Mouse (Mus musculus) c-Kit-positive CD71-positive TER-119-positive erythroid progenitor cells, embryonic 14.5 days (primary cell): ENCODE results near the gene Itfg1.
"Not testable (repeated sequence)": the region's sequence is repeated elsewhere in the genome, so short reads cannot be mapped to it uniquely, and the experiment has no call there.

Source experiments
- DNase-seq: peaks from one replicate; pipeline ENCODE4 v3.0.0-alpha.2; 2013; ENCODE audit warnings: low spot score

Itfg1 gene

DNA sequence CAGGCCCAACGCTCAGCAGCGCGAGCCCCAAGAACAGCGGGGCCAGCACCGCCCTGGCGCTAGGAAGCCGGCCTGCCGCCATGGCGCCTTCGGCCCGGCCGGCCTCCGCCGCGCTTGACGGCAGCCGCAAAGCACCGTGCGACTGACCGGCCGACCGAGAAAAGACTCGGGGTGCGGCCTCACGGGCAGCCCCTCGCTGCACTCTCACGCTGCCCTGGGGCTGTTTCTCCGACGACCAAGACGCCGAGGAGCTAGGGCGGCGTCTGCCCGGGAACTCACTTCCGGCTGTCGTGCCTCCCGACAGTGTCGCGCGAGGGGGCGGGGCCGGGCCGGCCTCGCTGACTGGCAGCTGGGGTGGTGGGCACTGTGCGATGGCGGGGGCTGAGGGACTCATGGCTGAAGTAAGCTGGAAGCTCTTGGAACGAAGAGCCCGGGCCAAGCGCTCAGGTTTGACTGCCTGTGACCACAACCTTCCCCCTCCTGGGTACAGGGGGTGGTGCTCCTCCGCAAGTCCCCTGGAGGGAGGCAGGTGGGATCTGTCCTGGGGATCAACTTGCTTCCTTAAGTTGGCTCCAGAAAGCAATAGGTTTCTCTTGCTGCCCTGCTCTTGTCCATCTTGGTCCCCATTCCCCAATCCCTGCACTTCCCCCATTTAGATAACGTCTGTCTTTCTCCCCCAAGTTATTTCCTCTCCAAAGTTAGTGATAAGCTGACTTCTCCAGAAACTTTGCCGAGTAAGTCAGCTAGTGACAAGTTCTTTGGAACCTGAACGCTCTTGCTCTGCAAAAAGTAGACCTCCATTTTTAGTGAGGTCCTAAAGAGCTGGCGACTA, at the start of gene Itfg1, which contains the start of gene Phkb:
Gene Itfg1 (minus strand): TSS at position 265 of the 832 bp plus-strand sequence.
Gene Phkb (plus strand): TSS at position 303 of the 832 bp plus-strand sequence.
- DNase-seq = peak; percentile 79

DNA sequence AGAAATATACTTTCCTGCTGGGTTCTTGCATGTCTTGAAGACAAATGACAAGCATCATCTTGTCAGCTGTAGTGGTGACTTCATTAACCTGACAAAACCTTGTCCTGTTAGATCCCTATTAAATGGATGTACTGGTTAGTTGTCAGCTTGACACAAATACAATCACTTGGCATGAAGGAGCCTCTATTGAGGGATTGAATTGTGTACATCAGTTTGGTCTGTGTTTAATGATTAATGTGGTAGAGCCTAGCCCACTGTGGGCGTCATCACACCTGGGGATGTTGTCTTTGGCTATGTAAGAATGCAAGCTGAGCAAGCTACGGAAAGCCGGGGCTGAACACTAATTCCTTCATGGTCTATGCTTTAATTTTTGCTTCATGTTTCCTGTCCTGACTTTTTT, 44.1 kb upstream of the Itfg1 start:
- DNase-seq = no peak

DNA sequence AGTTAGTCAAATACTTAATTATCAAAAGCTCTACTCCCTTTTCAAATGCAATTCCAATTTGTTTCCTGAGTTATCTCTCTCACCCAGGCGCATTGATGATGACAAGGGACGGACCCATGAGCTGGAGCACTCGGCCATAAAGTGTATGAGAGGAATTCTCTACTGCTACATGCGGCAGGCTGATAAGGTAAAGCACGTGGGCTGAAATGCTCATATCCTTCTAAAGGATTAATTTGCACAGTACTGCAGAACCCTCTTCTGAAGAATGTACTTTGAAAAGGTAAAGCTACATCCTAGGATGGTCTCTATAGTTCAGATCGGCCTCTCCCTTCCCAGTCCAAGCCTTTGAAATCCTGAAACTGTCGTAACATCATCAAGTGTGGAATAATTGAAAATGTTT, 38.9 kb upstream of the Itfg1 start:
- peak; percentile 70 for DNase-seq

DNA sequence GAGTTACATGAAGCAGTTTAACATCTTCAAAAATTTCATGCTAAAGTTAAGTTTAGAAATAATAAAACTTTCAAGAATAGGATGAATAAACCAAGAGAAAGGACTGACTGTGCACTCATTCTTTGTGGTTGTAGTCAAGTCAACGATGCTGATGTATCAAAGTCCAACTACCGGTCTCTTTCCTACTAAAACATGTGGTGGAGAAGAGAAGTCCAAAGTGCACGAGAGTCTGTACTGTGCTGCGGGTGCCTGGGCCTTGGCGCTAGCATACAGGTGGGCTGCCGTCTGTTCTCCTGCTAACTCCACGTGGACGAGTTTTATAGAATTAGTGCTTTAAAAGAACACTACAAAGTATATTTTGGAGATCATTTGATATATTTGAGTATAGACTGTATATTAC, 37.3 kb upstream of the Itfg1 start:
- DNase-seq = no peak

DNA sequence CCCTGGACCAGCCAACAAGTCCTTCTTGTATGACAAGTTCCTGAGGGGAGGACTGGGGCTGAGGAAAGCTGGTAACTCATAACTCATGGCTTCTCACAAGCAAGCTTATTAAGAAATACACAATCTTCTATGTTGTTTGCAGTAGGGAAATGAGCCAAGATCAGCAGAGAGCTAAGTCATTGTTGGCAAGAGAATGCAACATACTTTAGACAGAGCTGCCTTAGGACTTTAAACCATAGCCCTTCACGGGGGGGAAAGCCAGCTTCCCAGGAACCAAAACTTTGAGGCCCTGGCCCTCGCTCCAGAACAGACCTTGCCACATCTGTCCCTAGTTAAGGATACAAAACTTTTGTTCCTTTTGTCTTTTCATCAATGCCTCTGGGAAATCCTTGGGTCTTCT, 30.9 kb upstream of the Itfg1 start:
- no peak for DNase-seq

DNA sequence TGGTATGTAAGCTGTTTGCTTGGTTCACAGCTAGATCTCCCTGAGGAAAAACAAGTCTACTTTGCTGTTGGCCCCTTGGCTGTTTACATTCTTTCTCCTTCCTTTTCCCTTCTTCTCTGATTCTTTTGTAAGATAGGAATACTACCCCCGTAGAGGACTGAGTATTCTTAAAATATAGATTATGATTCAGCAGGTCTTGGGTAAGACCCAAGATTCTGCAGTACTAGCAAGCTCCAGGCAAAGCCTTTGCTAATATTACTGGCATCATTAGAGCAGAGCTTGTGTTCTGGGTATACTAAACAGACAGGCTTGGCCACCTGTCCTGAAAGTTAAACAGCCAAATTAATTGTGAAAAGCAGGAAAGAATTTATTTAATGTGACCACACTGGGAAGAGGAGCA, 21.7 kb upstream of the Itfg1 start:
- DNase-seq = no peak

DNA sequence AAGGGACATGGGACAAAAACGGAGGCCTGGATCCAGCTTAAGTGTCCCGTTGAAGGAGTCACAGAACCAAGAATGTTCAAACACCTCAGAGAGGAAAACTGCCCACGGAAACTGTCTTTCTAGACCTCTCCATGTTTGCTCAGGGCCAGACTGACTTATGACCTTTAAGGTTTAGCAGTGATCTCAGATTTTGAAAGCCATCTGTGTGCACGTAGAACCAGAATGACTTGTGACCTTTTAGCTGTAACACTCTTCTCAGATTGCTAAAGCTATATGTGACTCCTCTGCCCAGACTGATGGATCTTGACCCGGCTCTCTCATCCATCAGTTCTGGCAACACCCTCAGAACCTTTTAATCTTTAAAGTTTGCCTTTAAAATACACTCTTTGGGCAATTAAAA, 19.9 kb upstream of the Itfg1 start:
- DNase-seq = no peak

DNA sequence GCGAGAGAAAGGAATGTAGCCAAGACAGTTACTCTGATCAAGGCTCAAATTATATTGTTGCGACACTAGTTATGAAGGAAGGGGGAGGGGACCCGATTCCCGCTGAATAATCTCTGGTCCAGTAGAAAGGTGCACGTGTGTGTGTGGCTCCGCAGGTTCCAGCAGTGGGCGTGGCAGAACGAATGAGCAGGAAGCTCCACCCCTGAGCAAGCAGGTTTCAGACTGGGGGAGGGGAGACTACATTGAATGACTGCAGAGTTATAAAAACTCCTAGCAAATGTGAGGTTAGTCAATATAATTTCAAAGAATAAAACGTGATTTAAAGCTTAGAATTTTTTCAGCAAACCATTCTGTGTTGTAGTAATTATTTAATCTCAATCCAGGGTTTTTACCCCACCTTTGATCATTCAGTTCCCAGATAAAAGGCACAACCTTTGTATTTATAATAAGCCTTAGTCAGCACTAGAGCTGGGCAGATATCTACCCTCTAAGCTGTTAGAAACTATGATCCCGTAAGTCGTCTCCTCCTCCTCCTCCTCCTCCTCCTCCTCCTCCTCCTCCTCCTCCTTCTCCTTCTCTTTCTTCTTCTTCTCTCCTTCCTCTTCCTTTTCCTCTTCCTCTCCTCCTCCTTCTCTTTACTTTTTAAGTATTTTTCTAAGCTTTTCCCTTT, 16.6 kb upstream of the Itfg1 start:
- not testable (repeated sequence) for DNase-seq

DNA sequence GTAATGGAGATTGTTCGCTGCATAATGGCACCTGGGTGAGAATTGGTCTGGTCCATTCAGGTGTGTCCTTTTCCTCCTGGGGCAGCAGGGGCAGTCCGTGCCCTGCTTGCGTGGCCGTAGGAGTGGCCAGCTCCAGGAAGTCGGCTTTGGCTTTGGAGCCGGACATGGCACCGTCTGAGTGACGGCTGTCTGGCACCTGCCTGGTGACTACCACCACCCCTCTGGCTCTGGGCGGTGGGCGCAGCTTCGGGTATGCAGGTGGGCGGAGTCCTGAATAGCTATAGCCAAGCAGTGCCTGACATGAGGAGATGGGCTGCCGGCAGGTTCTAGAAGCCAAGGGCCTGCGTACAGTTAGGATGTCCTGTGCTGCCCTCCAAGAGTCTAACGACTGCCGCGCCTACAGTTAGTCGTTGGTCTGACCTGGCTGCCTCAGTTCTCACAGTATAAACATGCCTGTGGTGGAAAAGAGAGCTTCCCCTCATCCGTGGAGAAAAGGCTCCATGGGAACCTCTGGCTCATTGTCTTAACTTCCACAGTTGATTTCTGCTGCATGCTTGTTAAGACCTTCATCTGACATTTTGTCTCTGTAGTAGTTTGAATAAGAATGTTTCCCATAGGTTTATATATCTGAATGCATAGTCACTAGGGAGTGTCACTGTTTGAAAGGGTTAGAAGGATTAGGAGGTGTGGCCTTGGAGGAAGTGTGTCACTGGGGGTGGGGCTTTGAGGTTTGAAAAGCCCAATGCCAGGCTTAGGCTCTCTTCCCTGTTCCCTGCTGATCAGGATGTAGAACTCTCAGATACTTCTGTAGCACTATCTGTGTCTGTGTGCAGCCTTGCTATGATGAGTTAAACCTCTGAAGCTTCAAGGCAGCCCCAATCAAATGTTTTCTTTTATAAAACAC, 13.8 kb upstream of the Itfg1 start:
- DNase-seq = no peak

DNA sequence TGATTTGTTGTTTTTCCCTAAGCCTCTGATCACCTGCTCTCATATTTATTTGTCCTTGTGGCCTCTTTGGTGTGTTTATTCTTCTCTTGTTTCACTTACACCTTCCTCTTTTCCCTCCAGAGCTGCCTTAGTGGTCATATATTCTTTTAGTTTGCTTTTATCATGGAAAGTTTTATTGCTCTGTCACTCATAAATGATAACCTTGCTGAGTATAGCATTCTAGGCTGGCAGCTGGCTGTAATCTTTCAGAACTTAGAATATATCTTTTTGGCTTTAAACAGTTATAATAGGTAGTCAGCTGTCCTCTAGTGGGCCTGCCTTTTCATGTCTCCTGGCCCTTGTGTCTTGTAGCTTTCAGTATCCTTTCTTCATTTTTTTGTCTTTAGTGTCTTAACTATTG, 5.2 kb upstream of the Itfg1 start:
- DNase-seq = no peak

DNA sequence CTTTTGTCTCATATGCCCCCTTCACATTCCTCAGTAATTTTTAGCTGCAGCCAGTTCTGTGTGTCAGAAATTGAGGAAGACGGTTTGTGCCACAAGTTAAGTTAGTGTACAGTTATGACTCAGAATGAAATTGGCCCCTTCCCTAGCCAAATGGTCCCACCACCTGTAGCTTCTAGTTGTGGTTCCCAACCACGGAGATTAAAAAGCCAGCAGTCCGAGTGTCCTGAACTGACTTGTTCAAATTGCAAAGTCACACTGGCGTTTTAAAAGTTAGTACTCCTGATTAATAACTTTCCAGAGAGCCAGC, 721 bp upstream of the Itfg1 start:
- DNase-seq = peak; percentile 39

DNA sequence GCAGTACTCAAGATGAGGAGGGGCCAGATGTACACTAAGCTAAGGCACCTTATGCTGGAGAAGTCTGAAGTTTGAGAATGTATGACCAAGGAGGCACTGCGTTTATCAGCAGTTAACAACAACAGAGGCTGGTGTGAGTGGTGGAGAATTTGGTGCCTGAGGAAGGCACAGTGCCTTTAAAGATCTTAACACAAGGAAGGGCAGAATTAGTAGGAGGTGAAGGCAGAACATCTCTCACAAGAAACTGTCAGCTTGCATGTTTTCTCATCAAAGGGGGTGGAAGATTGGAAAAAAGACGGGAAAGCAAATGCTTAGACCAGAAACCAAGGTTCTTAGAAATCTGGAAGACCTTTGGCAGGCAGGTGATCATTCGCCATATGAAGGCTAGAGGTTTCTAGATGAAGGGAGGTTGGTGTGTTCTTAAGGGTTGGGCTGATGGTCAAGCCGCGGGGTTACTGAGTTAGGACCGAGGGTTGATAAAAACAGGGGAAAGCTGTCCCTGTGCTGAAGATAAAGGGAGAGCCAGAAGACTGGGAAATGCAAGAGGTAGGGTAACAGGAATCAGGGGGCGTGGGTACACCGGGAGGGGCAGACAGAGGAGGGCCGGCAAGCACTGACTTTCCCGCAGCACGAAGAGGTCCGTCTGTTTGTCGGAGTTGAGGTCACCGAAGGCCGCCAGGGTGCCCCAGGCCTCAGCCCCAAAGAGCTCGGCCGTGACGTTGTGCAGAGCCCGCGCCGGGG, 635 bp downstream of the Itfg1 start:
- DNase-seq = peak; percentile 34

DNA sequence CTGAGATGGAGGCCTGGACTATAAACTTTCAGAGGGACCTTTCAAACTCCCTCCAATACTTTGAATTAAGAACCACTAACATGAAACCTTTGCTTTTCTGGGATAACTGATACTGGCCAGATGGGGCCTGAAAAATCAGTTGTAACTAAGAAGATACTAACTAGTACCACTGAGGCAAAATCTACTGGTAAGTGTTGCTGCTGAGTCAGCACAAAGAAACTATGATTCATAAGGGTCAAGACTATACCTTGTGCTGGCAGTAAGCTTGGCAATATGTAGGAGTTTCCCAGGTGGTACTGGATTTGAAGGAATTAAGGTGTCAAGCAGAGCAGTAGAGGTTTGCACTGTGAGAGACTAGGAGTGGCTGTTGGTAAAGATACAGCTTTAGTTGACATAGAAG, 27.1 kb downstream of the Itfg1 start:
- no peak for DNase-seq

DNA sequence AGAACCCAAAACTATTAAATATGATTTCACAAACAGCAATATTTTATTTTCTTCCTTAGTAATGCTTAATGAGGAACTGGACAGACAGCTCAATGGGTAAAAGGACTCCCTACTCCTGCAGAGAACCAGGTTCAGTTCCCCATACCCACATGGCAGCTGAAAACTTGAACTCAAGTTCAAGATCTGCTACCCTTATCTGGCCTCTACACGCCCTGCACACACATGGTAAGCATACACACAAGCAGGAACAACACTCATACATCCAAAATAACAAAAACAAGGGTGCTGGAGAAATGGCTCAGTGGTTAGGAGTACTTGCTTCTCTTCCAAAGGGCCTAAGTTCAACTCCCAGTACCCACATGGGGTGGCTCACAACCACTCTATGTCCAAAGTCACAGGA, 39.3 kb downstream of the Itfg1 start:
- DNase-seq = peak; percentile 7

DNA sequence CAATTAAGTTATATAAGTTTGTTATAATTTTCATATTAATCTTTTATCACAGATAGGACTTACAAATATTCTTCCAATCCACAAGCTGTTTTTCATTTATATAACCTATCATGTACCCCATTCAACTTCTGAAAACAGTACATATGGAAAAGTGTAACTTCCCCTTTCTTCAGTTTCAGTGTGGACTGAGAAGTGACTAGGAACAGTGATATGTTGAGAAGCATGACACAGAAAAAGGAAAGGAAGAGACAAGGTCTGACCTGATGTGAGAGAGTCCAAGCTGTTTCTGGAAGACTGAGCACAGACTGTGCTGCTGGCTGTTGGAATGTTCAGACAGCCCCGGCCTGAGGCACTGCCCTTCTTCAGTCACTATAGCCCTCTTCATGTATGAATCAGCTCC, 40.6 kb downstream of the Itfg1 start:
- no peak for DNase-seq

DNA sequence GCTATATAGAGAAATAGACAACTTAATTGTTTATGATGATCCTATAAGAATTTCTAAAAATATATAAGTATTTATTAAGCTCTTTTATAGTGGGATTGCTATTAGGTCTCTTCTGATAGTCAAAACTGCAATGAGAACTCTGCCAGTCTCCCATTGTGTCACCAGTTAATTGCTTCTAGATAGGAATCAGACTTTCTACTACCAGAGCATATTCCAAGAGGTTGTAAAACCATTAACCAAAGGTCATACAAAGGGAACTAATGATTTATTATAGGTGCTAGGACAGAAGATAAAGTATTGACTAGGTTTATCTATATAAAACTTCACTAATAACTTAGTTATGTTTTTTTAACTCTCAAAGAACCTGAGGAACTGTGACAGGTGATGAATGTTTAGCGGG, 44.3 kb downstream of the Itfg1 start:
- not testable (repeated sequence) for DNase-seq

DNA sequence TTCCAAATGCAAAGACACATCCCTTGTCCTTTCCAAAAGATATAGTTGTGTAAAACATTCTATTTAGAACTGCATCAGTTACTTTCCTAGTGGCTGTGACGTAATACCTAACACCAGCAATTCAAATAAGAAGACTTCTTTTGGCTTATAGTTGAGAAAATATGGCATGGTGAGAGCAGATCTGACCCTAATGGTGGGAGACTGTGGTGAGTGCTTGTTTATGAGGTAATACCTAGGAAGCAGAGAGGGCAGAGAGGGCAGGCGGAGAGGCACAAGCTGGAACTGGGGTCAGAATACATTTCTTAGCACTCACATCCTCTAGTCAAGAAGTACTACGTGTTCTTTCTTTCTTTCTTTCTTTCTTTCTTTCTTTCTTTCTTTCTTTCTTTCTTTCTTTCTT, 52.4 kb downstream of the Itfg1 start:
- DNase-seq = no peak

DNA sequence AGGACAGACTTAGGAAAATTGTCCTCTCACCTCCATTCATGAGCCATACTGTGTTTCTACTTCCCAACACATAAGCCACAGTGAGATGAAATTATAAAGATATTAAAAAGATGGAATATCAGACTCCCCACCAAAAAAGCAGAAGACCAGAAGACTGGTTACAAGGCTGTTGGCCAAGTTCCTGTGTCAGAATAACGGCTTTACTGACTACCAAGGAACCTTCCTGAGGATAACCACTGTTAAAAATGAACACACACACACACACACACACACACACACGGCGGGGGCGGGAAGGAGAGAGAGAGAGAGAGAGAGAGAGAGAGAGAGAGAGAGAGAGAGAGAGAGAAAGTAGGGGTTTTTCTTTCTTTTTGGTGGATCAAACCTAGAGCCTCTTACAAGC, 52.8 kb downstream of the Itfg1 start:
- DNase-seq = no peak

DNA sequence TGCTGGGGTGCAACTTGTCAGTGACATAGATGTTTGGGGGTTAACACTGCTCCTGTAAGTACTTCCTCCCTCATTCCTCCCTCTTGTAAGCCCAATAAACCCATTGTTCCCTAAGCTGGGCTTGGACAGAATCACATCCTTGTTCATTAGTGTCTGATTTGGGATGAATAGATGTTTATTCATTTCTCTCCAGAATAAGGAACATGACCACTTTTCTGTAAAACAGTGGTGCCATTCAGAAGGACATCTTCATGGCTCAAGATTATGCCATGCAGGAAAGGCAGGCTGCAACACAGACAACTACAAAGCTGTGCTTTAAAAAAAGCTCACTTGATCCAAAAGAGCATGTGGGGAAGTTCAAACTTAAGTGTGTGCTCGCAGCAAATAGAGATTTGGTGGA, 55.2 kb downstream of the Itfg1 start:
- no peak for DNase-seq

DNA sequence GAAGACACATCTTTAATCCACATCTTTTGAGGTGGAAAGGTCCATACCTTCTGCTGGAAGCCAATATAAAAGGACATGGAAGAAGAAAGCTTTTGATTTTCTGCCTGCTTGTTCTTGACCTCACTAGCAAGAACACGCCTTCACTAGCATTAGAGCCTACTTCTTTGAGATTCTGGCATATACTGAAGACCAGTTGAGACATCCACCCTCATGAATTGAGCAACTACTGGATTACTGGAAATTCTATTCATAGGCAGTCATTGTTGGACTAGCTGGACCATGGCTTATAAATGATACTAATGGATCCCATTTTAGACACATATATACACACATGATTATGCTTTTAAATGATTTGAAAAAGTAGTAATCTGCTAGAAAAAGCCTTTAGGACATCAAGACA, 56.9 kb downstream of the Itfg1 start:
- DNase-seq = no peak

DNA sequence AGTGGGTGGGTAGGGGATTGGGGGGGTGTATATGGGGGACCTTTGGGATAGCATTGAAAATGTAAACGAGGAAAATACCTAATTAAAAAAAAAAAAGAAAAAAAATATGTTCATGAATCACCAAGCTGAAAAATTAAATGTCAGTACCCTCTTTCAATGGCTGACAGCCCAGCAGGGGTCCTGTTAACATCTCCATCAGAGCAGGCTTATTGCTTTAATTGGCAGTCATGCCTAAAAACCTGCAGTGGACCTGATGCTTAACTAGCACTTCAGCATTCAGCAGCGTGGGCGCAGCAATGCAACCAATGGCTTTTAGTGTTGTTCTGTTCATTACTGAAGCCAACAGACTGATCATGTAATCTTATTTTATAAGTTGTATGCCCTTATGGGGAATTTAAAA, 60.6 kb downstream of the Itfg1 start:
- DNase-seq = no peak

DNA sequence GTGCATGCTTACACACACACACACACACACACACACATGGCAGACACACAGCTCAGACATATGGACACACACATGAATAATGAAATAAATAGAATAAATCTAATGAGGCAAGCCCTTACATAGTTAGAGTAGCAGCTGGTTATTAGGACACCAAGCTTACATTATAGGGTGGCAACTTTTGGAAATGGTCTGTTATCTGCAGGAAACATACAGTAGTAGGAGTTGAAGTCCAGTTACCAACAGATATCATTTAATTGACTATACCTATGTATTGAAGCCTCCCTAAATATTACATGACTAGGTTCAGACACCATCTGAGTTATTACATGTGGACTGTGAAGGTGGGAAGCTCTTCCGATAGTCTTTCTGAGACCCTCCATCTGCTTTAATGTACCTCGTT, 95.7 kb downstream of the Itfg1 start:
- peak; percentile 7 for DNase-seq
